Mouse (Mus musculus): ENCODE measurements around the gene Prkca. TPM values are rescaled to one million over a fixed set of nuclear protein-coding genes. Genes with fewer than 3 reads are reported as not detected.

The Prkca gene
- polyA plus RNA-seq, 1 experiment = 42.3 TPM

- Histone ChIP-seq H3K4me1 (ENCODE audit: control insufficient read depth, insufficient read depth, low read length) (peaks cover 12% of the 10 kb centered on the region), H3K4me3 (ENCODE audit: insufficient read depth, low read length) (no peak overlapping the region), H3K27ac (ENCODE audit: insufficient read depth, low read length) (peak overlapping the region; percentile 53; the same call in 1 of the 2 replicates)
- no peak for TF ChIP-seq POLR2A (IDR thresholded peaks at IDR 0.05; ENCODE audit: extremely low read depth, insufficient read depth, low read length)
- no peak for TF ChIP-seq CTCF (IDR thresholded peaks at IDR 0.05; ENCODE audit: extremely low read depth, insufficient read depth, low read length)
Observed at GRCm38 (mm10) chr11:108272601-108273414, 70.9 kb downstream of the Prkca start.

GRCm38 (mm10) chr11:108271305-108271704, 72.4 kb downstream of the Prkca start:
- Histone ChIP-seq H3K4me1 (ENCODE audit: control insufficient read depth, insufficient read depth, low read length) (peaks cover 14% of the 10 kb centered on the region), H3K4me3 (ENCODE audit: insufficient read depth, low read length) (no peak overlapping the region)

GRCm38 (mm10) chr11:108269516-108269915, 74.2 kb downstream of the Prkca start:
- H3K4me3 ChIP-seq (ENCODE audit: insufficient read depth, low read length) = no peak overlapping the region
- H3K27ac ChIP-seq (ENCODE audit: insufficient read depth, low read length) = no peak overlapping the region
- H3K4me1 ChIP-seq (ENCODE audit: control insufficient read depth, insufficient read depth, low read length) = peaks cover 14% of the 10 kb centered on the region
- no peak for TF ChIP-seq CTCF (IDR thresholded peaks at IDR 0.05; ENCODE audit: extremely low read depth, insufficient read depth, low read length)
- no peak for TF ChIP-seq POLR2A (IDR thresholded peaks at IDR 0.05; ENCODE audit: extremely low read depth, insufficient read depth, low read length)

More at GRCm38 (mm10) chr11:108271305-108271704, 72.4 kb downstream of the Prkca start:
- TF ChIP-seq POLR2A (IDR thresholded peaks at IDR 0.05; ENCODE audit: extremely low read depth, insufficient read depth, low read length) (no peak), CTCF (IDR thresholded peaks at IDR 0.05; ENCODE audit: extremely low read depth, insufficient read depth, low read length) (no peak)
- no peak overlapping the region for H3K27ac ChIP-seq (ENCODE audit: insufficient read depth, low read length)

GRCm38 (mm10) chr11:108268421-108269322, 75.1 kb downstream of the Prkca start:
- H3K4me3 ChIP-seq (ENCODE audit: insufficient read depth, low read length) = no peak overlapping the region
- TF ChIP-seq POLR2A (IDR thresholded peaks at IDR 0.05; ENCODE audit: extremely low read depth, insufficient read depth, low read length) = no peak
- TF ChIP-seq CTCF (IDR thresholded peaks at IDR 0.05; ENCODE audit: extremely low read depth, insufficient read depth, low read length) = no peak
- H3K4me1 ChIP-seq (ENCODE audit: control insufficient read depth, insufficient read depth, low read length) = peaks cover 14% of the 10 kb centered on the region
- H3K27ac ChIP-seq (ENCODE audit: insufficient read depth, low read length) = no peak overlapping the region

GRCm38 (mm10) chr11:108267825-108268224, 75.9 kb downstream of the Prkca start:
- TF ChIP-seq POLR2A (IDR thresholded peaks at IDR 0.05; ENCODE audit: extremely low read depth, insufficient read depth, low read length) (no peak), CTCF (IDR thresholded peaks at IDR 0.05; ENCODE audit: extremely low read depth, insufficient read depth, low read length) (no peak)
- Histone ChIP-seq H3K4me3 (ENCODE audit: insufficient read depth, low read length) (no peak overlapping the region), H3K27ac (ENCODE audit: insufficient read depth, low read length) (no peak overlapping the region), H3K4me1 (ENCODE audit: control insufficient read depth, insufficient read depth, low read length) (peaks cover 8% of the 10 kb centered on the region)

- no peak overlapping the region for H3K27ac ChIP-seq (ENCODE audit: insufficient read depth, low read length)
- no peak overlapping the region for H3K4me3 ChIP-seq (ENCODE audit: insufficient read depth, low read length)
- TF ChIP-seq CTCF (IDR thresholded peaks at IDR 0.05; ENCODE audit: extremely low read depth, insufficient read depth, low read length) = no peak
- TF ChIP-seq POLR2A (IDR thresholded peaks at IDR 0.05; ENCODE audit: extremely low read depth, insufficient read depth, low read length) = no peak
- H3K4me1 ChIP-seq (ENCODE audit: control insufficient read depth, insufficient read depth, low read length) = peaks cover 6% of the 10 kb centered on the region
Observed at GRCm38 (mm10) chr11:108267066-108267465, 76.7 kb downstream of the Prkca start.

- TF ChIP-seq CTCF (IDR thresholded peaks at IDR 0.05; ENCODE audit: extremely low read depth, insufficient read depth, low read length) (no peak), POLR2A (IDR thresholded peaks at IDR 0.05; ENCODE audit: extremely low read depth, insufficient read depth, low read length) (no peak)
Observed at GRCm38 (mm10) chr11:108263868-108264267, 79.9 kb downstream of the Prkca start.

GRCm38 (mm10) chr11:108263406-108263805, 80.3 kb downstream of the Prkca start:
- TF ChIP-seq CTCF (IDR thresholded peaks at IDR 0.05; ENCODE audit: extremely low read depth, insufficient read depth, low read length) (no peak), POLR2A (IDR thresholded peaks at IDR 0.05; ENCODE audit: extremely low read depth, insufficient read depth, low read length) (no peak)
- Histone ChIP-seq H3K4me1 (ENCODE audit: control insufficient read depth, insufficient read depth, low read length) (peaks cover 17% of the 10 kb centered on the region), H3K27ac (ENCODE audit: insufficient read depth, low read length) (no peak overlapping the region), H3K4me3 (ENCODE audit: insufficient read depth, low read length) (no peak overlapping the region)

More at GRCm38 (mm10) chr11:108263868-108264267, 79.9 kb downstream of the Prkca start:
- Histone ChIP-seq H3K27ac (ENCODE audit: insufficient read depth, low read length) (no peak overlapping the region), H3K4me3 (ENCODE audit: insufficient read depth, low read length) (no peak overlapping the region), H3K4me1 (ENCODE audit: control insufficient read depth, insufficient read depth, low read length) (peaks cover 14% of the 10 kb centered on the region)

- Histone ChIP-seq H3K4me1 (ENCODE audit: control insufficient read depth, insufficient read depth, low read length) (peaks cover 20% of the 10 kb centered on the region), H3K27ac (ENCODE audit: insufficient read depth, low read length) (no peak overlapping the region), H3K4me3 (ENCODE audit: insufficient read depth, low read length) (no peak overlapping the region)
- no peak for TF ChIP-seq CTCF (IDR thresholded peaks at IDR 0.05; ENCODE audit: extremely low read depth, insufficient read depth, low read length)
- no peak for TF ChIP-seq POLR2A (IDR thresholded peaks at IDR 0.05; ENCODE audit: extremely low read depth, insufficient read depth, low read length)
Observed at GRCm38 (mm10) chr11:108261751-108262160, 82.0 kb downstream of the Prkca start.
